Mouse (Mus musculus): ENCODE data around the gene AU040320. TPM values are rescaled to one million over a fixed set of nuclear protein-coding genes. Genes with fewer than 3 reads are reported as not detected.
A peak's percentile ranks its signal among the peaks of the same experiment; 100 is the strongest.

Gene AU040320
- polyA plus RNA-seq, 1 experiment from 2014 or later: 28.1 TPM

DNA sequence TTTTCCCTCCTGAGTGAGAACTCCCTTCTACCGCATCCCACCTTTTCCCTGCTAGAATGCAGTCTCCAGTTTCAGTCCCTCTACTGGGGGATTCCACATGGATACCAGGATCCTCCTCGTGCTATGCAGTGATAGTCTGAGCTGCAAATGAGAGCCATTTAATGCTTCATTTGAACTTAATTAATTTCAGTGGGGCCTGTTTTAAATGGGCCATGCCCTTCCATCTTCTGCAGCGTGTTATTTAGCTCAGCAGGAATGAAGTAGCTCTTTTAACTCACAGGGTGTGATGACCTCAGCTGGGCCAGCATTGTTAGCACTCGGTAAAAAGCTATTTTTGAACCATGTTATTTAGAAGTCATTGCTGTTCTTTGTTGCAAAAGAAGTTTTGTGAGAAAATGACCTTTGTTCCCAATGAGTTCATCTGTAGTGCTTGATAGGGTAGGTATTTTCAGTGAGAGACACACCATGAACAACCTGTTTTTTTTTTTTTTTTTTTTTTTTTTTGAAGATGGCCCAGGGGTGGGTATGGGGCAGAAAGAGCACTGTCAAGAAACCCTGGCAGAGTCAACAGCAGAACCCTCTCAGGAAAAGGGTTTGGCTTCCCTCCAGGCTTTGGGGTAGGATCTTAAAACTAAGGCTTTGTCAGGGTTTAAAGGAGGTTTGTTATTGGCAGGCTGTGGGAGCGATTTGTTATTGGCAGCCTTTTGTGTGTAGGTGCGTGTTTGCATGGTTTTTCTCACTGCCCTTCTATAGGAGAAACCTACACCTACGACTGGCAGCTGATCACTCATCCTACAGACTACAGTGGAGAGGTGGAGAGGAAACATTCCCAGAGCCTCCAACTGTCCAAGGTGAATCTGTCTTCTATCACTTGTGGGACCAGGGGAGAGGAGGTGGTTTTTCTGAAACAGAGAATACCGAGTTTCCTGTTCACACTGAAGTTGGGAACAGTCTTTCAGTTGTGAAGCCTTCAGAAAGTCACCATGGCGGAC is 69.8 kb downstream of the AU040320 start:
- no peak for ATAC-seq (ENCODE audit: low FRiP score)
- H3K4me1 ChIP-seq (replicated peaks; ENCODE audit: control insufficient read depth, insufficient read depth, low read length): no peaks in the 10 kb centered on the region
- H3K27me3 ChIP-seq (ENCODE audit: control insufficient read depth, insufficient read depth, low read length): no peaks in the 10 kb centered on the region
- no peaks in the 10 kb centered on the region for H3K36me3 ChIP-seq (ENCODE audit: control insufficient read depth, insufficient read depth, low read length)
- no peak overlapping the region for H3K4me2 ChIP-seq (replicated peaks; ENCODE audit: low read depth, low read length)
- H3K9me3 ChIP-seq (ENCODE audit: control insufficient read depth, low read length): no peaks in the 10 kb centered on the region
- WGBS: 69% methylated on average over 9 of the region's 9 CpGs
- no peak overlapping the region for H3K27ac ChIP-seq (ENCODE audit: low read depth, low read length)
- no peak overlapping the region for H3K9ac ChIP-seq (ENCODE audit: low read depth, low read length)
- no peak for DNase-seq (ENCODE audit: low spot score)
- no peak overlapping the region for H3K4me3 ChIP-seq (ENCODE audit: low read depth, low read length)

GRCm38 (mm10) chr4:126823917-126824316 is 70.6 kb downstream of the AU040320 start:
- Histone ChIP-seq H3K9me3 (ENCODE audit: control insufficient read depth, low read length) (no peaks in the 10 kb centered on the region), H3K36me3 (ENCODE audit: control insufficient read depth, insufficient read depth, low read length) (no peaks in the 10 kb centered on the region), H3K4me2 (replicated peaks; ENCODE audit: low read depth, low read length) (no peak overlapping the region), H3K27me3 (ENCODE audit: control insufficient read depth, insufficient read depth, low read length) (no peaks in the 10 kb centered on the region), H3K4me1 (replicated peaks; ENCODE audit: control insufficient read depth, insufficient read depth, low read length) (no peaks in the 10 kb centered on the region), H3K4me3 (ENCODE audit: low read depth, low read length) (no peak overlapping the region), H3K27ac (ENCODE audit: low read depth, low read length) (no peak overlapping the region), H3K9ac (ENCODE audit: low read depth, low read length) (no peak overlapping the region)
- ATAC-seq (ENCODE audit: low FRiP score) (no peak), DNase-seq (ENCODE audit: low spot score) (no peak)
- 93% methylated on average over 5 of the region's 5 CpGs for WGBS

GRCm38 (mm10) chr4:126831122-126831521 is 77.8 kb downstream of the AU040320 start:
- Histone ChIP-seq H3K9me3 (ENCODE audit: control insufficient read depth, low read length) (no peaks in the 10 kb centered on the region), H3K4me2 (replicated peaks; ENCODE audit: low read depth, low read length) (no peak overlapping the region), H3K27ac (ENCODE audit: low read depth, low read length) (no peak overlapping the region), H3K4me3 (ENCODE audit: low read depth, low read length) (no peak overlapping the region), H3K27me3 (ENCODE audit: control insufficient read depth, insufficient read depth, low read length) (no peaks in the 10 kb centered on the region), H3K9ac (ENCODE audit: low read depth, low read length) (no peak overlapping the region), H3K36me3 (ENCODE audit: control insufficient read depth, insufficient read depth, low read length) (no peaks in the 10 kb centered on the region), H3K4me1 (replicated peaks; ENCODE audit: control insufficient read depth, insufficient read depth, low read length) (no peaks in the 10 kb centered on the region)
- DNase-seq (ENCODE audit: low spot score): no peak
- no peak for ATAC-seq (ENCODE audit: low FRiP score)
- 92% methylated on average over 5 of the region's 5 CpGs for WGBS

DNA sequence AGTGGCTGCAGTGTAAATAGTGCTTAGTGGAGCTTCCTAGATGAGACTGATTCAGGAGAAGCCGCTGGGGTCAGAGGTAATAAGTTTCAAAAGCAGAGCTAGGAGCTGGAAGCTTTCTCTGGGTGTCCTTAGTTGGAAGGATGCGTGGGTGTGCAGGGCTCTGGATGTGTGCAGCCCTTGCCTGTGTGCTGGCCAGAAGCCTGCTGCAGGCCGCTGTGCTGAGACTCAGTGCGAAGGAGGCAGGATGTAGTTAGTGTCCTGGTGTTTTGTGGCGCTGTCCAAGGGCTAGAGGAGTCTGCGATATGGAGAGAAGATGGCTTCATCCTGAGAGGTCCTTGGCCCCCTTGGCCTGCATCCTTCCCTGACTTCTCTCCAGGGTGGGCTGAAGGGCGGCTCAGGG is 85.5 kb downstream of the AU040320 start:
- no peak overlapping the region for H3K9ac ChIP-seq (ENCODE audit: low read depth, low read length)

DNA sequence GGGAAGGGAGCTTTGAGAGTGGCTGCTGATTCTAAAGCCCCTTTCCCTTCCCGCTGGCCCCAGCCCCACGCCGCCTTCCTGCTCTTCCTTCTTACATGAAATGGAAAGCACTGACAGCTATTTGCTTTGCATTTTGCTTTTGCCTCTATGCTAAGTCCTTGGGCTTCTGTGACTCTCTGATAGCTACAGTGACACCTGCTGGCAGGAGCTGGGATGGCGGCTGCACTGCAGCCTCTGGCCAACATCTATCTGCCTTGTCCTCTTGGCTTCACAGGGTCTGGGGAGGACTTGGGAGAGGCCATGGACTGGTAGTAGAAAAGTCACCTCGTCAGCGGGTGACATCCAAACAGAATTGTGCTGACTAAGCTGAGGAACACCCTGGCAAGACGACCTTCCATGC is 86.5 kb downstream of the AU040320 start:
- 0 out of 2 replicates have a peak, but pooled peaks cover 3% of the 10 kb centered on the region for H3K36me3 ChIP-seq (ENCODE audit: control insufficient read depth, insufficient read depth, low read length)
- no peak overlapping the region for H3K9ac ChIP-seq (ENCODE audit: low read depth, low read length)
- DNase-seq (ENCODE audit: low spot score): peak; percentile 93
- no peak overlapping the region for H3K4me3 ChIP-seq (ENCODE audit: low read depth, low read length)
- no peaks in the 10 kb centered on the region for H3K9me3 ChIP-seq (ENCODE audit: control insufficient read depth, low read length)
- no peak overlapping the region for H3K4me2 ChIP-seq (replicated peaks; ENCODE audit: low read depth, low read length)
- WGBS: 28% methylated on average over 7 of the region's 7 CpGs
- ATAC-seq (ENCODE audit: low FRiP score): no peak
- no peak overlapping the region for H3K27ac ChIP-seq (ENCODE audit: low read depth, low read length)
- H3K4me1 ChIP-seq (replicated peaks; ENCODE audit: control insufficient read depth, insufficient read depth, low read length): no peaks in the 10 kb centered on the region
- no peaks in the 10 kb centered on the region for H3K27me3 ChIP-seq (ENCODE audit: control insufficient read depth, insufficient read depth, low read length)

More for the DNA sequence above, 85.5 kb downstream of the AU040320 start:
- H3K27me3 ChIP-seq (ENCODE audit: control insufficient read depth, insufficient read depth, low read length): no peaks in the 10 kb centered on the region
- no peak overlapping the region for H3K4me2 ChIP-seq (replicated peaks; ENCODE audit: low read depth, low read length)
- H3K4me1 ChIP-seq (replicated peaks; ENCODE audit: control insufficient read depth, insufficient read depth, low read length): no peaks in the 10 kb centered on the region
- ATAC-seq (ENCODE audit: low FRiP score) (no peak), DNase-seq (ENCODE audit: low spot score) (no peak)
- H3K27ac ChIP-seq (ENCODE audit: low read depth, low read length): no peak overlapping the region
- no peaks in the 10 kb centered on the region for H3K36me3 ChIP-seq (ENCODE audit: control insufficient read depth, insufficient read depth, low read length)
- H3K9me3 ChIP-seq (ENCODE audit: control insufficient read depth, low read length): no peaks in the 10 kb centered on the region
- 77% methylated on average over 7 of the region's 7 CpGs for WGBS
- H3K4me3 ChIP-seq (ENCODE audit: low read depth, low read length): no peak overlapping the region

DNA sequence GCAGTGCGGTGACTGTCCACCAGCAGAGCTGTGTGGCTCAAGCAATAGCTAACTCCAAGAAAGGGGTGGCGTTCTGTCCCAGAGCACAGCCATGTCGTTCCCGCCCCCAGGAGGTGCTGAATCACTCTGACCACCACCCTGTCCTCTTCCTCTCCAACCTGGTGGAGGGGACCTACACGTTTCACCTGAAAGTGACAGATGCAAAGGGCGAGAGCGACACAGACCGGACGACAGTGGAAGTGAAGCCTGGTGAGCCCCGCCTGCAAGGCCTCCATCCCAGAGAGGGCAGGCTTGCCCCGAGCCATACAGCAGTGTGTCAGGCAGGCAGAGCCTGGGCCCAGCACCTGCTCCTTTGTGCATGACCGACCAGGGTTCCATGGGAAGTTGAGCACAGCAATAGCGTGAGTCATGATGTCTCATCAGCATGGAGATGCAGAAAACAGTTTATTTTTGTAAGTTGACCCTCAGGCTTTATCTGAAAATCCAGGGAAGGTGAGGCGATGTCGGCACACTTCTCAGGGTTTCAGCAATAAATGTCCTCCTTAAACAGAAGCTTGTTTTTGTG is 87.7 kb downstream of the AU040320 start:
- 87% methylated on average over 15 of the region's 15 CpGs for WGBS

GRCm38 (mm10) chr4:126842911-126843310 is 89.6 kb downstream of the AU040320 start:
- WGBS: 63% methylated on average over 3 of the region's 3 CpGs
- Histone ChIP-seq H3K27me3 (ENCODE audit: control insufficient read depth, insufficient read depth, low read length) (no peaks in the 10 kb centered on the region), H3K4me2 (replicated peaks; ENCODE audit: low read depth, low read length) (no peak overlapping the region), H3K27ac (ENCODE audit: low read depth, low read length) (no peak overlapping the region), H3K36me3 (ENCODE audit: control insufficient read depth, insufficient read depth, low read length) (0 out of 2 replicates have a peak, but pooled peaks cover 3% of the 10 kb centered on the region), H3K4me1 (replicated peaks; ENCODE audit: control insufficient read depth, insufficient read depth, low read length) (no peaks in the 10 kb centered on the region), H3K9ac (ENCODE audit: low read depth, low read length) (no peak overlapping the region), H3K4me3 (ENCODE audit: low read depth, low read length) (no peak overlapping the region), H3K9me3 (ENCODE audit: control insufficient read depth, low read length) (no peaks in the 10 kb centered on the region)
- ATAC-seq (ENCODE audit: low FRiP score) (no peak), DNase-seq (ENCODE audit: low spot score) (no peak)

More for the DNA sequence above, 87.7 kb downstream of the AU040320 start:
- DNase-seq (ENCODE audit: low spot score) (no peak), ATAC-seq (ENCODE audit: low FRiP score) (no peak)
- Histone ChIP-seq H3K4me3 (ENCODE audit: low read depth, low read length) (no peak overlapping the region), H3K36me3 (ENCODE audit: control insufficient read depth, insufficient read depth, low read length) (0 out of 2 replicates have a peak, but pooled peaks cover 3% of the 10 kb centered on the region), H3K9me3 (ENCODE audit: control insufficient read depth, low read length) (no peaks in the 10 kb centered on the region), H3K4me1 (replicated peaks; ENCODE audit: control insufficient read depth, insufficient read depth, low read length) (no peaks in the 10 kb centered on the region), H3K9ac (ENCODE audit: low read depth, low read length) (no peak overlapping the region), H3K27ac (ENCODE audit: low read depth, low read length) (no peak overlapping the region), H3K4me2 (replicated peaks; ENCODE audit: low read depth, low read length) (no peak overlapping the region), H3K27me3 (ENCODE audit: control insufficient read depth, insufficient read depth, low read length) (no peaks in the 10 kb centered on the region)

DNA sequence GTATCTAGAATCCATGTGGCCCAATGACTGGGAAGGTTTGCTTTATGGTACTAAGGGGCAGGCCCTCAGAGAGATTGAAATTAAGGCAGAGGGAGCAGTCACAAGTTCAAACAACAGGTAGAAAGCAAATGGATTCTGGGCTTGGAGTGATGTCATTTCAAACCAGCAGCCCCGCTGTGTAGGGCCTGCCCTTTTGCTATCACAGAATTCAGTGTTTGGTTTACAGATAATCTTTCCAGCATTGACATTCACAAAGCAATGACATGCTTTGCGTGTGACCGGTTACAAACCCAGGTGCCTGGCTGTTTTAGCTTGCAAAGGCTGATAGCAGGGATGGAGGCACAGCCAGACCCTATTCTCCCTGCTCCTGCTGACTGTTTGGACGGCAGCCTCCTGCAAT is 92.3 kb downstream of the AU040320 start:
- no peak overlapping the region for H3K4me2 ChIP-seq (replicated peaks; ENCODE audit: low read depth, low read length)
- no peaks in the 10 kb centered on the region for H3K27me3 ChIP-seq (ENCODE audit: control insufficient read depth, insufficient read depth, low read length)
- H3K27ac ChIP-seq (ENCODE audit: low read depth, low read length): no peak overlapping the region
- 0 out of 2 replicates have a peak, but pooled peaks cover 3% of the 10 kb centered on the region for H3K36me3 ChIP-seq (ENCODE audit: control insufficient read depth, insufficient read depth, low read length)
- H3K4me1 ChIP-seq (replicated peaks; ENCODE audit: control insufficient read depth, insufficient read depth, low read length): no peaks in the 10 kb centered on the region
- H3K9me3 ChIP-seq (ENCODE audit: control insufficient read depth, low read length): no peaks in the 10 kb centered on the region
- DNase-seq (ENCODE audit: low spot score): no peak
- no peak for ATAC-seq (ENCODE audit: low FRiP score)
- no peak overlapping the region for H3K4me3 ChIP-seq (ENCODE audit: low read depth, low read length)
- H3K9ac ChIP-seq (ENCODE audit: low read depth, low read length): no peak overlapping the region
- 86% methylated on average over 4 of the region's 4 CpGs for WGBS

Measured in hindbrain, embryonic 11.5 days (tissue).